Mouse (Mus musculus) frontal cortex, adult (tissue): Measurements from ENCODE around the gene Nmnat3.

Experiments
- ATAC-seq: cut with Nextera tagmentation; 2 replicates; pipeline ENCODE4 v1.9.2; 2017; ENCODE audit warnings: mild to moderate bottlenecking, moderate library complexity, mixed read lengths; ENCODE audit not compliant: low TSS enrichment

Nmnat3 gene

DNA sequence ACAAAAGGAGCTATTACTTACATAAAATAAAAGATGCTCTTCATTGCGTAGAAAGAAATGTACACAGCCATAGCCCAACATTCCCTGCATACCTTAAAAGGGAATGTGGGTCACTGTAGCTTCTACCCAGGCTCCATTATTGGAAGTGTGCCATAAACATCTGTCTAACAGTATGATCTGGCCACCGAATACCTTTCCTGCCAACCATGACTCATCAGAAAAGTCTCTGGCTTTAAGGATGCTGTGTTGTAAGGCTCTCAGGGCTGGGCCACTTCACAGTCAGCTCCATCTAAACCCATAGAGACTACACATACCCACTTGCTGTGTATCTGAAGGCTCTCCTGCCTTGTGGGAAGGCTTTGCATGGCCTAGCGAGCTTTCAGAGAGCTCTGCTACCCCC lies 73.8 kb downstream of the Nmnat3 start:
- ATAC-seq, result no peak

DNA sequence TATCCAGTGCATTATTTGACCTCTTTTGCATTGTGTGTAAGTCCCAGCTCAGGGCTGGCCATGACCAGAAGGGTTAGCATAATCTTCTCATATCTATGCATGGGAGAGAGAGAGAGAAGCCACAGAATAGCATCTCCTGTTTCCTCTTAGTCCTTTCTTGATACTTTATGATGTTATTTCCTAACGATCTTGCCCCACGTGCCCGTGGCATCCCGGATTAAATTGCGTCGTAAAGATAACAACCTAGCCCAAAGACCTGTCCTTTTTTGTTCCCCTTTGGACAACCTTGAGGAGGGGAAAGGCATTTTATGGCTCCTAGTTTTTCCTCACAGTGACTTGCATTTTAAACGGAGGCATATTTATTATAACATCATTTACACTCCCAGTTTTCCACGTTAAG lies 78.8 kb downstream of the Nmnat3 start:
- no peak for ATAC-seq

DNA sequence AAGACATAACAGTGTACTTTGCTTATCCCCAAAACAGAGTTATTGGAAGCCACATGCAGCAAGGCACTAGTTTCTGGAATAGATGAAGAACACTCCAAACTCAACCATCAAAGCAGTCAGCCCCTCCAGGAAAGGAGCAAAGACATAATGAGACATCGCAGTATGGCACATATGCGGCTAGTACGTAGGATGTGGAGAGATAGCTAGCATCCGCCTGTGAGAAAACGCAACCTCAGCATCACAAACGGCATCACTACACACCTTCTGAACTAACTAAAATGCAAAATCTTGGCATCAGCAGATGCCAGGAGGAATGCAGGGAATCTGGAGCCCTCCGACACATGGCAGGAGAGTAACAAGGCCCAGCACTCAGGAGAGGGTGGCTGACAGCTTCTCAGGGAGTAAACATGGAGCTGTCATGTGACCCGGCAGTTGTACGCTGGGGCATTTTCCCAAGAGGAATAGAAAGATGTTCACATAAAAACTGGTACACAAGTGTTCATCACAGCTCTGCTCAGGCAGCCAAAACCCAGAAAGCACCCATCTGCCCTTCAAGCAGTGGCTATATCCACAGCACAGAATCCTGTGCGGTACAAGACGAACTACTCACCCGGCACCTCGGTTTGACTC lies 80.2 kb downstream of the Nmnat3 start:
- peak; percentile 92 for ATAC-seq

DNA sequence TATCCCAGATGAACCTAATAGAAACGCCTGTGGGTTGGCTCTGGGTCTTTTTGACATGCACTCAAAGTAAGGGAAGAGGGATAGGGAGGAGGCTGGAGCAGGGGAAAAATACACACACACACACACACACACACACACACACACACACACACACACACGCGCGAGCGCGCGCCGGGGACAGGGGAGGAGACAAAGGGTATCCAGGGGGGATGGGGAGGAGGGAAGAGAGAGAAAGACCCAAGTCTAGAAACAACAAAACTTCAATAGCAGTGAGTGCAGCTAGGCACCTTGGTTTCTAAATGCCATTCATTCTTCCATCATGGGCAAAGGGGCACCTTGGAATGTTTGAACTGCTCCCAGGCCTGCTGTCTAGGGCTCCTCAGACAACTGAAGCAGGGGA lies 82.5 kb downstream of the Nmnat3 start:
- ATAC-seq, result no peak

DNA sequence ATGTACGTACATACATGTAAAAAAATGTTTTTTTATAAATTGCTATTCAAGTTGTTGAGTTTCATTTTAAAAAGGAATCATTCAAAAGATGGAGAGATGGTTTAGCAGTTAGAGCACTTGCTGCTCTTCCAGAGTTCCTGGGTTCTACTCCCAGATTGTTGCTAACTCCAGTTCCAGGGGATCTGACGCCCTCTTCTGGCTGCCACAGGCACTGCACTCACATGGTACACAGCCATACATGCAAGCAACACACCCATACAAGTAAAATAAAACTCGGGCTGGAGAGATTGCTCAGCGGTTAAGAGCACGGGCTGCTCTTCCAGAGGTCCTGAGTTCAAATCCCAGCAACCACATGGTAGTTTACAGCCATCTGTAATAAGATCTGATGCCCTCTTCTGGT lies 86.1 kb downstream of the Nmnat3 start:
- no peak for ATAC-seq

DNA sequence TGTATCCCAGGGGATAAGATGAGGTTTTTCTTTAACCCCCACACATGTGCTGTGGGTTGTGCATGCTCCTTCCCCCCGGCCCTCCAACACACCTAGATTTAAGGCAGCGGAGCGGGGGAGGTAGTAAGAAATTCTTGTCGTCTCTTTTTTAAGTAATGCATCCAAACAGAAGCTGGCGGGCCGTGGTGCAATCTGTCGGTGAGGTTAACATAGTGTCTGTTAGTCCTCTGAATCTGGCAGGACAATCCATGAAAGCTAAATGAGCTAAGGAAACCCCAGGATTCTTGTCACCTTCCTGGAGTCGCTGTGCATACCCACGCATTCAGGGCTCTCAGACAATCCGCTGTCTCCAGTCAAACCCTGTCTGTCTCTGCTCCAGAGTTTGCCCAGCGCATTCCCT lies 87.7 kb downstream of the Nmnat3 start:
- ATAC-seq, result peak; percentile 80

DNA sequence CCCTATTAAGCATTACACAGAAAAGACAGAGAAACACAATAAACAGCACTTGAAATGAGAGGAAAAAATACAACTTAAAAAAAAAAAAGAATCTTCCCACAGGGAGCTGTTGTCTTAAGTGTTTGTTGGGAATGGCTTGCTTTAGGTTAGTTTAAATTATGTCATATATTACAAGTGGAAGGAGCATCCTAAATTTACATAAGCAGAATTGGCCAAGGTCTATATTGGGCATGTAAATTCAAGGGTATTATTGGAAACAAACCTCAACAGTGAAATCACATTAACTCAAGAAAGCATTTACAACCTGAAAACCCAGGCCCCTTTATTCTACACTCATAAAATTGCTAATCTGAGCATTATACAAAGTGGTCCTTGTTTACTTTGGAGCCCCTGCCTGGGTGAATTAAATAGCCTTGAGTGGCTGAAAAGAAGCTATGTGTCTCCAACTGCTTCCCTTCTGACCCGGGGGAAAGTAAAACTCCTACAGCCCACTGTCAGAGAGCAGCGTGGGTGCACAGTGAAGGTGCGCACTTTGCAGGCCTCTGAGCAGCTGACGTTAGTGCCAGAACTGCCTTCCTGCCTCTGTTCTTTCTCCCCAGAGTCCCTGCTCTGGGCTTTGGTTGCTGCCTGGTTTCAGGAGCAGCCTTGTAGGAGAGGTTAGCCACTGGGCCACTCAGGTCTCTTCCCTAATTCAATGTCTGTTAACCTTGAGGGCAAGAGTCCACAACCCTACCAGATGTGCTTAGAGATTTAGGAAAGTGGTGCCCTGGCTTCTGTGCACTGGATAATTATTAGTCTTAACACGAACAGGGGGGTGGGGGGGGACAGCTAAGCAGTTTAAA lies 88.3 kb downstream of the Nmnat3 start:
- ATAC-seq, result 0 out of 2 replicates have a peak, but pooled peaks have one; percentile 6

DNA sequence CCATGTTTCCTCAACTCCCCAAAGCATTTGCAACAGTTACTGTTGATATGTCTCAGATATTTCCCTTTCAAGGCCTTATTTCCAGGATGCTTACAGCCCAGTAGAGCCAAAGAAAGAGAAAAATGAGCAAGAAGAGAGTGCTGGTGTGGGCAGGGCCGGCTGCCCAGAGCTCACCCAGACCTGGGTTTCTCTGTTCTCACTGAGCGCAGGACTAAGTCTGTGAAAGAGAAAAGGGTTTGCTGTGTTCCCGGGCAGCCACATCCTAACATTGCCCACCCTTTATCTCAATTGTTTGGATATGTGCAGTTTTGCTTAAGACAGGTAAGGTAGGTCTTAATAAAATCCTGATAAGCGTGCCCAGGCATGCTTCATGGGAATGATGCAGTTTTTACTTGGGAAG lies 92.5 kb downstream of the Nmnat3 start:
- no peak for ATAC-seq

DNA sequence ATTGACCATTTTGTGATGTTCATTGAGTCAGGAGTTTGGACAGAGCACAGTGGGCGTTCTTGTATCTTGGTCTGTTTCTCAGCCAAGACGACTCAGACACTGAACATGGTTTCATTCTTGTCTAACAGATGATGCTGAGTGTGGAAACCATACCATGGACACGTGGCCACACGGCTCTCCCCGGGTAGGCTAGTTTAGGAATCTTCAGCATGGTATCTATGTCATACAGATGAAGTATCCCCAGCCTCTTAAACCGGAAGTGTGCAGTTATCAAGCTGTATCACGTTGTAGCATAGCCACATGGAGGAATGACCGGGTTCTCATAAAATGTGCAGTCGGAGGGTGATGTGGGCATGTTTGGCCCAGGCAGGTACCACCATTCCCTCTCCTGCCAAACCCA lies 93.4 kb downstream of the Nmnat3 start:
- no peak for ATAC-seq

DNA sequence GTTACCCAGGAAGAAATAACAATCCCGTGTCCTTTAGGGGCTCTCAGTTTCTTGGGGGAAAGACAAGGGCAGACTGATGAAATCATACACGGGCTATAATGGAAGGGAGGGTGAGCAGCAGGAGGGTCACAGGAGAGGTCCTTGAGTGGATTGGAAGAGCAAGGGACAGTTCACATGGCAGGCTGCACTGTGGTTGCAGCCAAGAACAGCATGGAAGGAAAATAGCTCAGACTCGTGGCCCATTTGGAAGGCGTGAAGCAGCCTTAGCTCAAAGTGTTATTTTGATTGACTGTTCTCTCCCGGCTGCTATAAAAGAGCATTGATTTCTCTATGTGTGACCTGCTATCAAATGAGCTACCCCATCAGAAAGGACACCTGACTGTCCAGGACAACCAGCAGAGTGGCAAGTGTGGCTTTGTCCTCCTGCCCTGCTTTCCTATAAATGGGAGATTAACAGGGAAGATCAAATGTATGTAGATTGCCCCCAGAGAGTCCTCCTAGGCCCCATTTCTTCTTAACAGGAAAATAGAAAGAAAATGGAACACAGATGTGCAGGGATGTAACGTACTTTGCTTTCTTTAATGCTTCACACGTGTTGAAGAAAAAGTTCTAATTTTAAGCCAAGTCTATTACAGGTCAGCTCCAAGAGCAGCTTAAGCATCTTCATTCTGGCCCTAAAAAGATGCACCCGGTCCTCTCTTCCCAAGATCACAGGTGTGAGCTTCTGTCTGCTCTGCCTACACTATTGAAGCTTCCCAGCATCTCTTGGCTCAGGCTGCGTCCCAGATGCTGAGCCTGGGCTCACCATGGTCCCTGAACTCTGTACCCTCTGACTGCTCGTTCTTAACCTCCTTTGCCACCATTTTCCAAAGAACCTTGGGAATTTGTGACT lies 100.8 kb downstream of the Nmnat3 start:
- ATAC-seq, result peak; percentile 60

DNA sequence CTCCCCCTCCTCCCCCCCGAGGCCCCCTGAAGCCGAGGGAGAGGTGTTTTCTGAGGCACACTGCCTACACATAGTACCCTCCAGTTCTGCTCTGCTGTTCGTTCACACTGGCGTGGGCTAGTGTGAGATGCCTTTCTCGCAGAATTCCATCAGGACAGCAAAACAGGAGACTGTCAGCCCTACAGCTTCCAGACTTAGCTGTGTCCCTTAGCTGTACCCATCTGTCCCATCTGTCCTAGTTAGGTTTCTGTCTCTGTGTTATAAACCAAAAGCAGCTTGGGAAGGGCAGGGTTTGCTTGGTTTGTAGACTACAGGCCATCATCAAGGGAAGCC lies 101.4 kb downstream of the Nmnat3 start:
- peak; percentile 93 for ATAC-seq

DNA sequence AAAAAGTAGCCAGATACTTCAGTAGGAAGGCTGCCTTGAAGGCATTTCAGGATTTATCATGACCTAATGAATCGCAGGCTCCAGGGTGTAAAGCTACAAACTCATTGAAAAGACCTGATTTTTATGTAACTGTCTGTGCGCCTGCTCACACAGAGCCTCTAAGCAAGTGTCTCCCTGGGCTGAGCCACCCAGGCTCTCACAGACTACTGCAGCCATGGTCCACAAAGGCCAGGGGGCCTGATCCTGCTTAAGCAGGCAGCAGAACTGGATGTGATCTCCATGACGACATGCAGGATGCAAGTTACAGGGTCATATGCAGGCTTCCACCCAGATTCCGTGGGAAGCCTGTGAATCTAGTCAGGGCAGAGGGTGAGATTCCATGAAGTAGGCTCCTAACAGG lies 106.3 kb downstream of the Nmnat3 start:
- no peak for ATAC-seq

DNA sequence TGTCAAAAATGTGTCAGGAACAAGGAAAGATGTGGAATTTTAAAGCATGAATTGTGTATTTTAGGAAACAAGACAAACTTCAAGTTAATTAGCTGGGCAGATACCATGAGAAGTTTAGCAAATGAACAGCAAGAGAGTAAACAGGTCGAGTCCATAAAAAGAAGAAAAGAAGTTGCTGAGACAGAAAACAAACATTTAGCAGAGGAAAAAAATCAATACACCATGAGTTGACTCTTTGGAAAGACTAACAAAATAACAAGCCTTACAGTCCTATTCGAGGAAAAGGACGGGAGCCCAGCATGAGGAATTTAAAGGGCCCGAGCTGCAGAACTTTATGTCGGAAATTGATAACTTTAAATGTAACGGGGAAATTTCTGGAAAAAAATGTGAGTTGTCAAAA lies 110.0 kb downstream of the Nmnat3 start:
- ATAC-seq, result no peak

DNA sequence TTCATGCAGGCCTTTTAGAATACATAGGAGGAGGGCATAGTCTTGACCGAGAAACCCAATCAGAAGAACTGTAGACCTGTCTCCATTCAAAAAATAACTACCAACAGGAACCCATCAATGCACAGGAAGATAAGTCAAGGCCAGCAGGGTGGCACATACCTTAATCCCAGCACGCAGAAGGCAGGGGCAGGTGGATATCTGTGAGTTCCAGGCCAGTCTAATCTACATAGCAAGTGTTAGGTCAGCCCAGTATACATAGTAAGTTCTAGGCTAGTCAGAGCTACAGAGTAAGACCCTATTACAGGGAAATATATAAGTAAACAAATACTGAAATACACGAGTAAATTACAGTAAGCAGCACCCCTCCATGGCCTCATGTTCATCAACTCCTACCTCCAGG lies 110.6 kb downstream of the Nmnat3 start:
- ATAC-seq, result no peak

DNA sequence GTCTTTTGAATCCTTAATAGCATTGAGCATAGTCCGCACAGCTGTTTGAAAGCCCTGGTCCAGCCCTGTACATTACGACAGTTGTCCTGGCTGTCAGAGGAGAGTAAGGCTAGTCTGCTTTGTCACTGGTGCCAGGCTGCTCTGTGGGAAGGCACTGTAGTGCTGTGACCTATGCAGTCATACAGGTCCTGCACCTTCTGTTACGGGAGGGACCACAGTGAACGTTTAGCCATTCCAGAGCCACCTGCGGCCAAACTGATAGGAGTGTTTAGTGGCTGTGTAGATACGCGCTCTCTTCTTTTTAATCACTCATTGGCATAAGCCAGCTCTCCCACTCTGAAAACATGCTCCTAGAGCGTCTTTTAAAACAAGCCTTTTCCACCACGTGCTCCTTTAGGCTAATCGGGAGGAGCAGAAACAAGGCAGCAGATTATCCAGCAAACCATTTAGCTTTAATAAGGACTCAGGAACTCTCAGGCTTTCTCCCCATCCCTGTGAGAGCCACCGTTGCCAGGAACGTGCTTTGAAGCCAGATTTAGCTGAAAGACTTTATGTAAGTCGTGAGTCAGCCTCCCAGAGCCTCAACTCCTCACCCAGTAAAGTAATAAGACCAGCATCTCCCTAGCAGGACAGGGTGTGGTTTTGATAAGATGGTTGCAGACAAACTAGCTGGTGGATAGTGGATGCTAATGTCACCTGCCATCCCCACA lies 113.1 kb downstream of the Nmnat3 start:
- peak; percentile 92 for ATAC-seq

DNA sequence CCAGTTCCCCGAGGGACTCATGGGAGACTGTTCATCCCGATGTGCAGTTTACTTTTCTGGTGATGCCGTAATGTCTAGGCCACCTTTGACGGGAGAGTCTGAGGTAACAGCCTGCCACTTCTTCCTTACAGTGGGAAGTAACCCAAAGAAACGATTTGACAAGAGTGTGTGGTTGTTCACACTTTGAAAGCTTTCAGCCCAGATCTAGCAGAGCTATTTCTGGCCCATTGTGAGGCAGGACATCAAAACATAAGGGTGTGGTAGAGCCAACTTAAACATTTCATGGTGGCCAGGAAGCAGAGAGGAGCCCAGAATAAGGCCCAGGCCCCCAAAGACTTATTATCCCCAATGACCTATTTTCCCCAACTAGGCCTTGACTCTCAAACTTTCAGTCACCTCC lies 114.4 kb downstream of the Nmnat3 start:
- ATAC-seq, result 0 out of 2 replicates have a peak, but pooled peaks have one; percentile 39

DNA sequence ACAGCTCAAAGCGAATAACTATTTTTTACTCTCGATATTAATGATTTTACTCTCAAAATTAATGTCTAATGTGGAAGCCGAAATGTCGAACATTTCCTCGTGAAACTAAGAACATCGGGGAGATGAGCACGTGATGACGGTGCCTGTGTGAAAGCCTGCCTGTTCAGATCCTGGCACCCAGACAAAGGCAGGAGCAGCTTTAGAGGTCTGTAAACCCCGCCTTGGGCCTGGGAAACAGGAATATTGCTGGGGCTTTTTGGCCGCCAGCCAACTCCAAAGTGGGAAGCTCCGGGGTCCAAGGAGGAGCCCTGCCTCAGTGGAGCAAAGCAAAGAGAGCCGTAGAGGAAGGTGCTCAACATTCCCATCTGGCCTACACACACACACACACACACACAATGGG lies 120.5 kb downstream of the Nmnat3 start:
- no peak for ATAC-seq

DNA sequence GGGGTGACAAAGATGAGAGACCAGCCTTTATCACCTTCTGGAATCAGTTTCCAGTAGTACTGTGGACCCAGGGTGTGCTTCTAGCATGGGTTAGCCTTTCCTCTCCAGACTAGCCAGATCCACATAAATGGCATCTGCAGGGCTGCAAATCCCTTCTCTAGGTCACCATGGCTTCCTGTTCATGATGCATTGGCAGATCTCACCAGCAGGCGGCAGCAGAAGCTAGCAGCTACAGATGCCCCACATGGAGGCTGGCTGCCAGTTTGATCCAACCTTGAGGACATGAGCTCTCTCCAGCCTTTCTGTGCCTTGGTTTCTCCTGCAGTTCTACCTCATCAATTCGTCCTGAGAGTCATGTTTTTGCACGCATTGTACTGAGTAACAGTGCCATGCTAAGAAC lies 121.9 kb downstream of the Nmnat3 start:
- peak; percentile 90 for ATAC-seq

DNA sequence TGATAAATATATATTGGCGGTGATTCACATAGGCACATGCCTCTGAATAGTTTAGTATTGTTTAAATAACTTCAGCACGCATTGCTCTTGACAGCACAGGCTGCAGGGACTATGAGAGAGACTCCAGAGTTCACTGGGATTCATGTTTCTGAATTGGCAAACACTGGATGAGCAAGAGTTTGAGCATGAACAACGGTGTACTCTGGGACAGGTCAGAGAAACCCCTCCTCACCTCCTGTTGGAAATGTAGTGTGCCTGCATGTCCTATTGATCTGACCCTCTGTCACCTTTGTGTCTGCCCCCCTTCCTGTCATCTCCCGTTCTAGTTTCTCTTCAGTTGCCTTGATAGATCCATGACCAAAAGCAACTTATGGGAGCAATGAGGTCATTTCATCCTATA lies 128.2 kb downstream of the Nmnat3 start:
- no peak for ATAC-seq

DNA sequence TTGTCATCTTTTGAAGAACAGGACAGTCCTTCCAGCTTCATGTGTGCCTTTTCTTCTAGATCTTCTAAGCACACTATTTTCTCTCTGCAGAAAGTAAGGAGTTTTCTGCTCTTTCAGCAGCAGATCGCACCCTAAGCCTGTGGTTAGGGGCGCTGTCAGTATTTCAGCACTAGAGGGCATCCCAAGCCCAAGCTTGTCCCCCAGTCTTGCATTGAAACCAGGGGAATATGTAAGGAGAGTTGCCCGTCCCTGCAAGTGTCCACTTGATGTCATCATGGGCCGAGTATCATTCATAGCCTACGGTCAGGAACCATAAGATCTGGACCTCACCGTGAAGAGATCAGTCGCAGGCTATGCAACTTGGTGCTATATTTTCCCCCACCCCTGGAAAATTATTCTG lies 130.7 kb downstream of the Nmnat3 start:
- ATAC-seq, result peak; percentile 52; the same call in 1 of the 2 replicates

DNA sequence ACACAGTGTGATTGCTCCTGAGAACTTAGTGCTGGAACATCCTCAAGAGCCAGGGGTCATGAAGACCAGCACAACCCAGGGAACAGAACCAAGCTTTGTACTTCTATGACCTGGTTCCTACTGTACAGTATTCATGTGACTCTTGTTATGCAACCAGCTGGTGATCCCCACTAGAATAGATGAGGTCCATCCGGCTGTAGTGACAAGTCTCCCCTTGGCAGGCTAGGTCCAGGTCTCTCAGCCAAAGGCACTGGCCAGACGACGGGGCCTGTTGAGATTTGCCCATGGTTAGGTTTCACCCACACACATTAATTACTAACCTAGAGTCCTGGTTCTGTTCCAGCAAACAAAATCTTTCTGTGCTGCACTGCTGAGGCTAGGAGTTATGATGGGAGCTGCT lies 131.1 kb downstream of the Nmnat3 start:
- no peak for ATAC-seq

DNA sequence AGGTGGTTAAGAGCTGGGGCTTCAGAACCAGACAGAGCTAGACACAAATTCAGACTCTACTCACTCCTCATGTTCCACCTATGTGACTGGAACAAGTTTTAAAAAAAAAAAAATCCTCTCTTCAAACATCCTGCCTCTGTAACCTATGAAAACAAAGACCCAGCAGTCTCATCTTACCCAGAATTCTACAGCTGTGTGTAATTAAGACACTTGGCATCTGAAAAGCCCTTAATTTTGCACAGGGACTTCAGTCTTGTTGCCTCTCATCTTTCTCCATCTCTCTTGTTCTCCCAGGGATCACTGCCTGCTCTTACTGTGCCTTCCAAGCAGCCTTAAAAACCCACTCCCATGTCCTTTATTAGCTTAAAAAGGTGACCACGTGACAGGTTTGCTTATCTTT lies 133.4 kb downstream of the Nmnat3 start:
- ATAC-seq, result no peak
